Mouse (Mus musculus): ENCODE data around the gene Slc34a3. TPM values are rescaled to one million over a fixed set of nuclear protein-coding genes. Genes with fewer than 3 reads are reported as not detected.

Gene Slc34a3
- polyA plus RNA-seq, 1 experiment = 0.92 TPM

DNA sequence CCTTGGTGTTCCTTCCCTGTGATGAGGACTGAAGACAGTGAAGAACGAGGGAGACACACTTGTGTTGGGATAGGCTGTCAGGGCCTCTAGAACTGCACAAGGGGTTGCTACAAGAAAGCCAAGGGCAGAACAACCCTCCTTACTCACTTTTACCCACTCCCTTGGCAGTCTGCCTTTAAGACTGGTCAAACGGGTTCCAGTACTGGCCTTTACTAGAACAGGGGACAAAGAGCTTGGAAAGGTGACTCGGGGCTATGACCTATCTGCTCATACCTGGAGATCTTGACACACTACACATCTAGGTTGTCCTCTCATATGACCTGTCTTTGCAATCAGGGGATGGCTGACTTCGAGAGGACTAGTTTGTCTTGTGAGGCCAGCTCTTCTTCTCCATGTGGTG, 3.4 kb upstream of the Slc34a3 start:
- 59% methylated on average over 4 of the region's 4 CpGs for WGBS
- Histone ChIP-seq H3K27ac (ENCODE audit: insufficient read depth, low read length) (no peak overlapping the region), H3K4me3 (replicated peaks; ENCODE audit: insufficient read depth, low read depth, low read length) (no peak overlapping the region), H3K4me1 (ENCODE audit: control insufficient read depth, insufficient read depth, low read length) (peaks cover 11% of the 10 kb centered on the region), H3K27me3 (ENCODE audit: control insufficient read depth, insufficient read depth, low read length) (no peaks in the 10 kb centered on the region)
- no peak for DNase-seq
- TF ChIP-seq CTCF (IDR thresholded peaks at IDR 0.05; ENCODE audit: borderline replicate concordance, insufficient read depth, low read depth, low read length) (no peak), POLR2A (IDR thresholded peaks at IDR 0.05; ENCODE audit: borderline replicate concordance, insufficient read depth, low read length) (no peak)

DNA sequence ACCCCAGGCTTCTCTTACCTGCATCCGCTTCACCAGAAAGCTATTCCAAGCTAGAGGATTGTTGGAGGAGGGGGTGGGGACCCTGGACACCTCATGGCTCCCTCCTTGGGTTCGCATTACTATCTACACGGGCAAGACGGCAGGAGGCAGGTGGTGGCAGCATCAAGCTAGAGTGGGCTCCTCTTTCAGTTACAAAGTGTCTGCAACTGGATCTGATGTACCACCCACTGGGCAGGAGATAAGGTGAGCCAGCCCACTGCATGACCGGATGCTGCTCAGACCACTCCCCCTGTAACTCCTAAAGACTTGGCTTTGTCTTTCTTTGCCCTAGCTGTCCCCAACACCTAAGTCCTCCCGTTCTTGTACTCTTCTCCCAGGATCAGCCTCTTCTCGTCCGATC, 2.5 kb upstream of the Slc34a3 start, which contains the start of gene Rnf224:
Gene Rnf224 (minus strand): TSS at position 174 of the 400 bp plus-strand sequence.
- 43% methylated on average over 8 of the region's 8 CpGs for WGBS
- H3K27ac ChIP-seq (ENCODE audit: insufficient read depth, low read length) = no peak within 1 kb of the TSS
- no peak for TF ChIP-seq POLR2A (IDR thresholded peaks at IDR 0.05; ENCODE audit: borderline replicate concordance, insufficient read depth, low read length)
- TF ChIP-seq CTCF (IDR thresholded peaks at IDR 0.05; ENCODE audit: borderline replicate concordance, insufficient read depth, low read depth, low read length) = no peak
- H3K4me1 ChIP-seq (ENCODE audit: control insufficient read depth, insufficient read depth, low read length) = peaks cover 11% of the 10 kb centered on the region
- no peak for DNase-seq
- H3K4me3 ChIP-seq (replicated peaks; ENCODE audit: insufficient read depth, low read depth, low read length) = no peak within 1 kb of the TSS
- no peaks in the 10 kb centered on the region for H3K27me3 ChIP-seq (ENCODE audit: control insufficient read depth, insufficient read depth, low read length)

GRCm38 (mm10) chr2:25234551-25235220, 522 bp upstream of the Slc34a3 start:
- WGBS = 70% methylated on average over 5 of the region's 5 CpGs
- Histone ChIP-seq H3K4me3 (replicated peaks; ENCODE audit: insufficient read depth, low read depth, low read length) (no peak overlapping the region), H3K27me3 (ENCODE audit: control insufficient read depth, insufficient read depth, low read length) (no peaks in the 10 kb centered on the region), H3K27ac (ENCODE audit: insufficient read depth, low read length) (no peak overlapping the region), H3K4me1 (ENCODE audit: control insufficient read depth, insufficient read depth, low read length) (no peaks in the 10 kb centered on the region)
- no peak for DNase-seq
- TF ChIP-seq POLR2A (IDR thresholded peaks at IDR 0.05; ENCODE audit: borderline replicate concordance, insufficient read depth, low read length) = no peak
- TF ChIP-seq CTCF (IDR thresholded peaks at IDR 0.05; ENCODE audit: borderline replicate concordance, insufficient read depth, low read depth, low read length) = no peak

DNA sequence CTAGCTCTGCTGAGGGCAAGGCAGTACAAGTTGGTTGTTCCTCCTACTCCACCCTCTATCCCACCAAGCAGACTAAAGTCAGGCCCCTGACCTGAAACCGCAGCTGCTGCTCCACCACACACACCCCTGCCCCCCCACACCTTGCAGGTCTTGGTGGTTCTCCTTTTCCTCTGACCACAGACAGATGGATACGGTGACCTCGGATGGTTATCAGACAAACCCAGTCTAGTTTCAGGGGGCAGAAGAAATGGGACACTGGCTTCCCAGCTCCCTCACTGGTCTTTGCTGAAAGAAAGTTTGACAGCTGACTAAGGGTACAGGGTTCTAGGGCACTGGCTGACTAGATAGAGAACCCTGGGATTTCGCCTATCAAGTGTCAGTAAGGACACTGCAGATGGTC, 743 bp downstream of the Slc34a3 start:
- no peak for TF ChIP-seq POLR2A (IDR thresholded peaks at IDR 0.05; ENCODE audit: borderline replicate concordance, insufficient read depth, low read length)
- no peak for TF ChIP-seq CTCF (IDR thresholded peaks at IDR 0.05; ENCODE audit: borderline replicate concordance, insufficient read depth, low read depth, low read length)
- Histone ChIP-seq H3K27me3 (ENCODE audit: control insufficient read depth, insufficient read depth, low read length) (no peaks in the 10 kb centered on the region), H3K4me3 (replicated peaks; ENCODE audit: insufficient read depth, low read depth, low read length) (no peak overlapping the region), H3K27ac (ENCODE audit: insufficient read depth, low read length) (no peak overlapping the region), H3K4me1 (ENCODE audit: control insufficient read depth, insufficient read depth, low read length) (peaks cover 4% of the 10 kb centered on the region; the same call in 1 of the 2 replicates)
- WGBS = 79% methylated on average over 4 of the region's 4 CpGs
- no peak for DNase-seq

DNA sequence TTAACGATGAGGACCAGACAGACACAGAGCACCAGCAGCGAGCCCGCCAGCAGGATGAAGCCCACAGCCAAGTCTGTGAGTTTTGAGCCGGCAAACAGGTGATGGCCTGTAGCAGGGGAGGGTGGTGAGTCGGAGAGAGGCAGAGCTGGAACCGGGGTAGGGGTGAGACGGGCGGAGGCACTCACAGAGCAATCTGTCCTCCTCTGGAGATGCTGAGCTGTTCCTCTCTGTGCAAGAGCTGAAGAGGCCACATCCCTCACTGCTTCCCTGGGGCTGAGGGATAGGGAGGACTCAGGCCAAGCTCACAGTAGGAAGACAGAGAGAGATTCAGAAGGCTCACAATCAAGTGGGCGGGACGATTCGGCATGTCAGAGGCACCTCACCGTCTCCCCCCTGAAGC, 3.1 kb downstream of the Slc34a3 start:
- H3K27me3 ChIP-seq (ENCODE audit: control insufficient read depth, insufficient read depth, low read length) = no peaks in the 10 kb centered on the region
- H3K4me3 ChIP-seq (replicated peaks; ENCODE audit: insufficient read depth, low read depth, low read length) = no peak overlapping the region
- H3K27ac ChIP-seq (ENCODE audit: insufficient read depth, low read length) = no peak overlapping the region
- no peak for DNase-seq
- 40% methylated on average over 12 of the region's 12 CpGs for WGBS
- TF ChIP-seq POLR2A (IDR thresholded peaks at IDR 0.05; ENCODE audit: borderline replicate concordance, insufficient read depth, low read length) (no peak), CTCF (IDR thresholded peaks at IDR 0.05; ENCODE audit: borderline replicate concordance, insufficient read depth, low read depth, low read length) (no peak)
- peaks cover 4% of the 10 kb centered on the region; the same call in 1 of the 2 replicates for H3K4me1 ChIP-seq (ENCODE audit: control insufficient read depth, insufficient read depth, low read length)

DNA sequence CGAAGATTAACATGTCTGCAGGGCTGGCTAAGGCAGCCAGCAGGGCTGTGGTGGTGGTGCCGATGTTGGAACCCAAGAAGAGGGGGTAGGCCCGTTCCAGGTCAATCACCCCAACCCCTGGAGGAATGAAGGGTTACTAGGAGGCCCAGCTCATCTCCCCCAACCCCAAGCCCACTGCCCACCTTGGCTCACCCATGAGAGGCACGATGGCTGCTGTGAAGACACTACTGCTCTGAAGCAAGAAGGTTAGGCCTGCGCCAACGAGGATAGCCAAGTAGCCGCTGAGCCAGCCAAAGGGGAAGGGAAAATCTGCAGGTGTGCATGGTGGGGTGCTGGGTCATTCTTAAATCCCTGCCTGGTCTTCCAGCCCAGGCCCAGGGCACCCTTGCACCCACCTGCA, 3.6 kb downstream of the Slc34a3 start:
- Histone ChIP-seq H3K4me3 (replicated peaks; ENCODE audit: insufficient read depth, low read depth, low read length) (no peak overlapping the region), H3K27me3 (ENCODE audit: control insufficient read depth, insufficient read depth, low read length) (no peaks in the 10 kb centered on the region), H3K27ac (ENCODE audit: insufficient read depth, low read length) (no peak overlapping the region), H3K4me1 (ENCODE audit: control insufficient read depth, insufficient read depth, low read length) (peaks cover 4% of the 10 kb centered on the region; the same call in 1 of the 2 replicates)
- DNase-seq = no peak
- 74% methylated on average over 7 of the region's 7 CpGs for WGBS
- TF ChIP-seq POLR2A (IDR thresholded peaks at IDR 0.05; ENCODE audit: borderline replicate concordance, insufficient read depth, low read length) (no peak), CTCF (IDR thresholded peaks at IDR 0.05; ENCODE audit: borderline replicate concordance, insufficient read depth, low read depth, low read length) (no peak)

GRCm38 (mm10) chr2:25229582-25229981, 4.6 kb downstream of the Slc34a3 start:
- 87% methylated on average over 5 of the region's 5 CpGs for WGBS
- H3K27me3 ChIP-seq (ENCODE audit: control insufficient read depth, insufficient read depth, low read length) = no peaks in the 10 kb centered on the region
- DNase-seq = no peak
- peaks cover 4% of the 10 kb centered on the region; the same call in 1 of the 2 replicates for H3K4me1 ChIP-seq (ENCODE audit: control insufficient read depth, insufficient read depth, low read length)
- no peak overlapping the region for H3K4me3 ChIP-seq (replicated peaks; ENCODE audit: insufficient read depth, low read depth, low read length)
- no peak for TF ChIP-seq POLR2A (IDR thresholded peaks at IDR 0.05; ENCODE audit: borderline replicate concordance, insufficient read depth, low read length)
- H3K27ac ChIP-seq (ENCODE audit: insufficient read depth, low read length) = no peak overlapping the region

DNA sequence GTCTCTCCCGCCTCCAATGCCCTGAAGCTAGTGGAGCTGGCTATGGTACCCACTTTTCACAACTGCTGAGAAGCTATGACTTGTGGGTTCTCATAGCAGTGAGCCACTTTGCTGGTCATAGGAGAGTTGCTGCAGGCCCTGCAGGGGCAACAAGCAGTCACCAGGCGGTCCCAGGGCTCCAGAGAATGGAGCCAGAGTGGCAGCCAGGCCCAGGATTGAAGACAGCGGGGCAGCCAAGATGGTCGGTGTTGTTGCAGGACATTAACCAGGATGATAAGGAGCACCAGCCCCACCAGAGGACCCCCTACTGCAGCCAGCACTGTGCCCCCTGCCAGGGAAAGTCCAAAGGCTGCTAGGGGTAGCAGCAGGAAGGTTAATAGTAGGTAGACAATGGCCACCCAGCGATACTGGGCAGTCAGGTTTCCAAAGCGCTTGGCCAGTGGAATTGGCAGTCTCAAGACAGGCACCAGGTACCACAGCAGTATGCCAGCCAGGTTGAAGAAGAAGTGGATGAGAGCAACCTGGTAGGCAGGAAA, 5.1 kb downstream of the Slc34a3 start:
- WGBS = 67% methylated on average over 6 of the region's 6 CpGs
- H3K27me3 ChIP-seq (ENCODE audit: control insufficient read depth, insufficient read depth, low read length) = no peaks in the 10 kb centered on the region
- H3K4me3 ChIP-seq (replicated peaks; ENCODE audit: insufficient read depth, low read depth, low read length) = no peak overlapping the region
- H3K27ac ChIP-seq (ENCODE audit: insufficient read depth, low read length) = peak overlapping the region; percentile 38
- no peak for DNase-seq
- H3K4me1 ChIP-seq (ENCODE audit: control insufficient read depth, insufficient read depth, low read length) = peaks cover 4% of the 10 kb centered on the region; the same call in 1 of the 2 replicates
- TF ChIP-seq POLR2A (IDR thresholded peaks at IDR 0.05; ENCODE audit: borderline replicate concordance, insufficient read depth, low read length) (no peak), CTCF (IDR thresholded peaks at IDR 0.05; ENCODE audit: borderline replicate concordance, insufficient read depth, low read depth, low read length) (no peak)
